Mouse (Mus musculus): Measurements from ENCODE around the gene Trank1. TPM values are rescaled to one million over a fixed set of nuclear protein-coding genes. Genes with fewer than 3 reads are reported as not detected.
A peak's percentile ranks its signal among the peaks of the same experiment; 100 is the strongest.

Gene Trank1
- polyA plus RNA-seq, 1 experiment from 2014 or later, result 11.6 TPM

GRCm38 (mm10) chr9:111438904-111439835 is 127.6 kb downstream of the Trank1 start, which contains the start of gene Dclk3:
TSS of gene Dclk3 (plus strand) at chr9:111439081.
- WGBS, result 3% methylated on average over 43 of the region's 57 CpGs

GRCm38 (mm10) chr9:111439836-111440201 is 128.3 kb downstream of the Trank1 start:
- Histone ChIP-seq H3K9ac (ENCODE audit: low read depth, low read length) (peak overlapping the region; percentile 43), H3K27me3 (replicated peaks; ENCODE audit: control insufficient read depth, insufficient read depth, low read length) (peaks cover 6% of the 10 kb centered on the region), H3K4me2 (ENCODE audit: low read length) (peak overlapping the region; percentile 66), H3K4me1 (ENCODE audit: control insufficient read depth, insufficient read depth, low read depth, low read length) (no peaks in the 10 kb centered on the region), H3K27ac (ENCODE audit: low read depth, low read length) (no peak overlapping the region), H3K36me3 (ENCODE audit: control insufficient read depth, insufficient read depth, low read length) (no peaks in the 10 kb centered on the region), H3K9me3 (ENCODE audit: control insufficient read depth, low read length) (no peaks in the 10 kb centered on the region), H3K4me3 (ENCODE audit: low read length) (peak overlapping the region; percentile 49)
- ATAC-seq, result peak; percentile 19; the same call in 1 of the 2 replicates
- 47% methylated on average over 8 of the region's 8 CpGs for WGBS

More at GRCm38 (mm10) chr9:111438904-111439835, 127.6 kb downstream of the Trank1 start, which contains the start of gene Dclk3:
- peak within 1 kb of the TSS; percentile 49 for H3K4me3 ChIP-seq (ENCODE audit: low read length)
- no peaks in the 10 kb centered on the region for H3K9me3 ChIP-seq (ENCODE audit: control insufficient read depth, low read length)
- no peaks in the 10 kb centered on the region for H3K4me1 ChIP-seq (ENCODE audit: control insufficient read depth, insufficient read depth, low read depth, low read length)
- H3K4me2 ChIP-seq (ENCODE audit: low read length), result peak within 1 kb of the TSS; percentile 66
- no peak within 1 kb of the TSS for H3K27ac ChIP-seq (ENCODE audit: low read depth, low read length)
- H3K36me3 ChIP-seq (ENCODE audit: control insufficient read depth, insufficient read depth, low read length), result no peaks in the 10 kb centered on the region
- peaks cover 6% of the 10 kb centered on the region for H3K27me3 ChIP-seq (replicated peaks; ENCODE audit: control insufficient read depth, insufficient read depth, low read length)
- ATAC-seq, result peak; percentile 59
- peak within 1 kb of the TSS; percentile 63 for H3K9ac ChIP-seq (ENCODE audit: low read depth, low read length)

- no peak overlapping the region for H3K9ac ChIP-seq (ENCODE audit: low read depth, low read length)
- H3K9me3 ChIP-seq (ENCODE audit: control insufficient read depth, low read length), result no peaks in the 10 kb centered on the region
Measured at GRCm38 (mm10) chr9:111440446-111440845, 128.9 kb downstream of the Trank1 start.

GRCm38 (mm10) chr9:111441151-111441550 is 129.6 kb downstream of the Trank1 start:
- WGBS, result 83% methylated on average over 2 of the region's 2 CpGs
- H3K36me3 ChIP-seq (ENCODE audit: control insufficient read depth, insufficient read depth, low read length), result no peaks in the 10 kb centered on the region
- H3K9me3 ChIP-seq (ENCODE audit: control insufficient read depth, low read length), result no peaks in the 10 kb centered on the region
- no peak overlapping the region for H3K27ac ChIP-seq (ENCODE audit: low read depth, low read length)
- H3K9ac ChIP-seq (ENCODE audit: low read depth, low read length), result no peak overlapping the region
- no peak overlapping the region for H3K4me3 ChIP-seq (ENCODE audit: low read length)
- H3K4me1 ChIP-seq (ENCODE audit: control insufficient read depth, insufficient read depth, low read depth, low read length), result no peaks in the 10 kb centered on the region
- H3K4me2 ChIP-seq (ENCODE audit: low read length), result no peak overlapping the region; the same call in 1 of the 2 replicates
- H3K27me3 ChIP-seq (replicated peaks; ENCODE audit: control insufficient read depth, insufficient read depth, low read length), result peaks cover 6% of the 10 kb centered on the region
- no peak for ATAC-seq

More at GRCm38 (mm10) chr9:111440446-111440845, 128.9 kb downstream of the Trank1 start:
- H3K36me3 ChIP-seq (ENCODE audit: control insufficient read depth, insufficient read depth, low read length), result no peaks in the 10 kb centered on the region
- H3K4me3 ChIP-seq (ENCODE audit: low read length), result peak overlapping the region; percentile 49
- no peak for ATAC-seq
- H3K27ac ChIP-seq (ENCODE audit: low read depth, low read length), result no peak overlapping the region
- H3K4me2 ChIP-seq (ENCODE audit: low read length), result peak overlapping the region; percentile 66
- H3K27me3 ChIP-seq (replicated peaks; ENCODE audit: control insufficient read depth, insufficient read depth, low read length), result peaks cover 6% of the 10 kb centered on the region
- H3K4me1 ChIP-seq (ENCODE audit: control insufficient read depth, insufficient read depth, low read depth, low read length), result no peaks in the 10 kb centered on the region
- WGBS, result 80% methylated on average over 6 of the region's 6 CpGs

Other genes starting within 250 kb of the Trank1 start
- 46.5 and 47.1 TPM in 2 replicates for gene Lrrfip2, start 194.1 kb upstream of the Trank1 start, polyA plus RNA-seq (2015; fragmentation: Nextera tagmentation; extraction: Ambion mirVana)
- gene Mlh1, start 39.9 kb upstream of the Trank1 start, polyA plus RNA-seq (2015; fragmentation: Nextera tagmentation; extraction: Ambion mirVana), result 25.5 and 29.2 TPM in 2 replicates
- gene Epm2aip1, start 39.8 kb upstream of the Trank1 start, polyA plus RNA-seq (2015; fragmentation: Nextera tagmentation; extraction: Ambion mirVana), result 46.2 and 60.4 TPM in 2 replicates
- 6.8 and 8.0 TPM in 2 replicates for gene Dclk3, start 127.3 kb downstream of the Trank1 start, polyA plus RNA-seq (2015; fragmentation: Nextera tagmentation; extraction: Ambion mirVana)